Mouse (Mus musculus) heart, embryonic 14.5 days (tissue): ENCODE results near the gene Nudt11. TPM values are rescaled to one million over a fixed set of nuclear protein-coding genes. Genes with fewer than 3 reads are reported as not detected.

ENCODE experiments used
- microRNA-seq: library from miRNA; unstranded; fragments of <30 nt; microRNA quantifications from one replicate; pipeline ENCODE4, GENCODE M21; 2016
- polyA plus RNA-seq: library from polyadenylated mRNA; unstranded; fragments of >200 nt; fragmentation: Nextera tagmentation; extraction: Ambion mirVana; gene quantifications from 2 replicates; pipeline ENCODE4 v1.2.1, GENCODE M21; 2014

Gene Nudt11
- polyA plus RNA-seq, 1 experiment from 2014 or later, result 7.7 TPM

Small RNA genes lying within 50 kb of the gene (microRNA-seq; reads per million reads assigned to microRNA genes)
- not detected for gene Gm27360

Other genes starting within 250 kb of the Nudt11 start
- gene AU022751, start 36.0 kb downstream of the Nudt11 start, polyA plus RNA-seq, result not detected in 2 replicates
- 2.7 and 4.5 TPM in 2 replicates for gene Nudt10, start 125.6 kb downstream of the Nudt11 start, polyA plus RNA-seq